Mouse (Mus musculus): Measurements from ENCODE around the gene Ebf3.

DNA sequence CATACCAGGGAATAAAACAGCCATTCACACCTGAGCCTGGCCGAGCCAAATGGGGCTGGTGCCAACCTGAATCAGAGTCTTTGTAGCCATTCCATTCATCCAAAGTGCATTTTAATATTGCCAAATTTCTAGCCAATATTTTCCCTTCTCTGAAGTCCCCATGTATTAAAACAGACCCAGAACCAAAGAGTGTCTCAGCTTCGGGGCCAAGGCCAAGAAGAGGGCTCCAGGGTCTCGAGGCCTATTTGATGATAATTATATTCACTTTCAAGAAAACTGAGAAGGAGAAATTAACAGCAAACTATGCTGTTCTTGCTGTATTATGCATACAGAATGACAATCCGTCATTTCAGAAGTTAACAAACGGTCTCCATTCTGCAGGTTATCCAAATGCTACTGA is 12.1 kb downstream of the Ebf3 start:
- TF ChIP-seq POLR2AphosphoS2 (IDR thresholded peaks at IDR 0.05; ENCODE audit: insufficient read length, low read depth) (no peak), POLR2A (IDR thresholded peaks at IDR 0.05; ENCODE audit: insufficient read length, low read depth) (no peak), SRF (IDR thresholded peaks at IDR 0.05; ENCODE audit: control insufficient read depth, insufficient read length, low read depth) (no peak), TCF12 (IDR thresholded peaks at IDR 0.05; ENCODE audit: insufficient read depth, poor library complexity, severe bottlenecking) (no peak), USF1 (IDR thresholded peaks at IDR 0.05; ENCODE audit: low read depth) (no peak), E2F4 (IDR thresholded peaks at IDR 0.05; ENCODE audit: insufficient read depth) (no peak), MYOG (IDR thresholded peaks at IDR 0.05; ENCODE audit: control insufficient read depth in 1 of 3, insufficient read depth in 1 of 3, insufficient read length in 2 of 3, low read depth in 2 of 3) (no peak), MAX (IDR thresholded peaks at IDR 0.05; ENCODE audit: low read depth) (no peak)

Data from myocyte (in vitro differentiated cells).